Mouse (Mus musculus) adrenal gland, adult (tissue): ENCODE measurements around the gene Wdr76.
"Not testable (repeated sequence)": the region's sequence is repeated elsewhere in the genome, so short reads cannot be mapped to it uniquely, and the experiment has no call there.

Experiments
- DNase-seq, 2 experiments: peaks; one replicate each; pipeline ENCODE4 v3.0.0; 2022 to 2023; ENCODE audit warnings: low spot score in 1 of 2; ENCODE audit not compliant: inconsistent age in 2 of 2

Wdr76 gene

DNA sequence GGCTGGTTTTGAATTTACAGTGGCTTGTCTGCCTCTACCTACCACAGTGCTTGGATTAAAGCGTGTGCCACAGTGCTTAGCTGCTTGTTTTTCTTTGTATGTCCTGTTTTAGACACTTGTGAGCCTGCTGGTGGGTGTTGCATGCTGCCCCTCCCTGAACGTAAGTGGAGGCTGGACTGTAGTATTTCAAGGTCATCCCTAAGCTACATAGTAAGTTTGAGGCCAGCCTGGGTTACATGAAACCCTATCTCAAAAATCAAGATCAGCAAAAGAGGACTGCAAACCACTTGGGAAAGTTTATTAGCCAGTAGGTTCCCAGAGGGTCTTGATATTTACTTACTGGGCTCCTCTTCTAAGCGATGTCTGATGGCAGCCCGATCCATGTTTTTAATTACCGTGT is 11.6 kb downstream of the Wdr76 start:
- no peak for DNase-seq

DNA sequence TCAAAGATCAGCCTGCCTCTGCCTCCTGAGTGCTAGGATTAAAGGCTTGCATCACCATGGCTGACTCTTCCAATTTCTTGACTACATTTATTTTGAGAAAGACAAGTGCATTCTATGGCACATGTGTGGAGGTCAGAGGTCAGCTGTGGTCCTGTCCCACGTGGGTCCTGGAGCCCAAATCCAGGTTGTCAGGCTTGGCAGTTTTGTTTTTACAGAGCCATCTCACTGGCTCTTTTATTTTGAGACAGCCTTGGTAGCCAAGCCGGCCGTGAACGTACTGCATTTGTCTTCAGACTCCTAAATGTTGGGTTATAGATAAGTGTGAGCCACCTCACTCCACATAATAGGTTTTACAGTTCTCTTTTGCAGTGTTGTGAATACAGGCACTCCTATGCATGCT is 12.2 kb downstream of the Wdr76 start:
- DNase-seq: not testable (repeated sequence)

DNA sequence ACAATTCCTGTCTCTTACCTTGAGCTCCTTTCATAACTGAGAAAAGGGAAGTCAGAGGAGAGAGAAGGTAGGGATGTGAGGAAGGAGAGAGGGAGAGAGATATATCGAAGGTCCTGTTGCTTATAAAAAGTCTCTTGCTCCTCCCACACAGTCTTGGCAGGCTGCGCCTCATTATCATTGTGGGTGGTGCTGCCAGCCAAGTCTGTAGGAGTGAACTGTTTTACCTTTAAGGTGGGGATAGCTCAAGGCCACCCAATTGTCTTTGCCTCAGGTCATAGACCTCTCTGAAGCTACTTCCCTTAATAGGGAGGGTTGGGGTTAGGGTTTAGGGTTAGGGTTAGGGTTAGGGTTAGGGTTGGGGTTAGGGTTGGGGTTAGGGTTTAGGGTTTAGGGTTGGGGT is 15.5 kb downstream of the Wdr76 start:
- DNase-seq: no peak

DNA sequence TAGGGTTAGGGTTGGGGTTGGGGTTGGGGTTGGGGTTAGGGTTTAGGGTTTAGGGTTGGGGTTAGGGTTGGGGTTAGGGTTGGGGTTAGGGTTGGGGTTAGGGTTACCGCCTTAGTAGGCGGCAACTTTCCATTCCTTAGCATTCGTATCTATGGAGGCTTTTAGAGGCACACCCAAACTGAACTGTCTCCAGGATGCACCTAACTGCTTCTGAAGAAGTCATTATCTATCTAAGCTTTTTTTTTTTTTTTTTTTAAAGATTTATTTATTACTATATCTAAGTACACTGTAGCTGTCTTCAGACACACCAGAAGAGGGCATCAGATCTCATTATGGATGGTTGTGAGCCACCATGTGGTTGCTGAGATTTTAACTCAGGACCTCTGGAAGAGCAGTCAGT is 16.3 kb downstream of the Wdr76 start:
- not testable (repeated sequence) for DNase-seq

DNA sequence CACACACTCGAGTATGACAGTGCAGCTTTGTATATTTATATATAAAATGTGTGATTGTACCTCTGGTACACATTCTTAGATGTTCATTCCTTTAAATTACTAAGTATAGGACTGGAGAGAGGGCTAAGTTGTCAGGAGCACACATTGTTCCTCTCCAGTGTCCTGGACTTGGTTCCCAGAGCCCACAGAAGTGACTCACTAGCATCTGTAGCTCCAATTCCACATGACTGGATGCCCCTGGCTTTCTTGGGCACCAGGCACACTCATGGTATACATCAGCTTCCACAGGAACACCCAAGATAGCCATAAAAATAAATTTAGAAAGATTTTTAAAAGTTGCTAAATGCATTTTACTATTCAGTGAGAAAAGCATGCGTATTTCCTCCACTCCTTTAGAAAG is 18.5 kb downstream of the Wdr76 start:
- DNase-seq: no peak

DNA sequence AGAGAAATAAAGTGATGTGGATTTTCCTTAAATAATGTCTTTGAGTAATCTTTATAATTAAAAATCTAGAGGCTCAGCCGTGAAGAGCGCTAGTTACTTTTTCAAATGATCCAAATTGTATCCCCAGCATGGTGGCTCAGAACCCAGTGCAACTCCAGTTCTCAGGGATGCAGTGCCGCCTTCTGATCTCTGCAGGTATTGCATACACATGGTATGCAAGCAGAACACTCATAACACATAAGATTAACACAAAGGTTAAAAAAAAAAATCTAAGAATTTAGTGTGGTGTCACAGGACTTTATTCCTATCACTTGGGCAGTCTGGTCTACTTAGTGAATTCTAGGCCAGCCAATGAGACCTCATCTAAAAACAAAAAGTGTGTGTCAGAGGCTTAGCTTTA is 38.3 kb downstream of the Wdr76 start:
- no peak for DNase-seq

DNA sequence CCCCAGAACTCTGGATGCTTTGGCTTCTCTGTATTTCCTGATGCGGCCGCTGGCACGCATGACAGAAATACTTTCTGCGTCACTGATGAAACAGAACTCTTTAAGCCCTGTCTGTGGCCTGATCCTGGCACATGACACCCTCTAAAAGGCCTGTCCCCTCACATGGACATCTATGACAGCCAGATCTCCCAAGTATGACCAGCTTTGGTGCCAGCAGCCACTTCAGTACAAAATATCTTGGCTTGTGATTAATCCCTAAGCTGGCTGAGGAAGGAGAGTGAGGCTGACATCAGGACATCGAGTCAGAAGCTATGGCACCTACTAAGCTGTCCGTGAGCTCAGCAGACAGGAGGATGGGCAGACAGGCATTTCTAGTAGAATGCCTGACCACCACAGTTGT is 43.1 kb downstream of the Wdr76 start:
- no peak for DNase-seq

DNA sequence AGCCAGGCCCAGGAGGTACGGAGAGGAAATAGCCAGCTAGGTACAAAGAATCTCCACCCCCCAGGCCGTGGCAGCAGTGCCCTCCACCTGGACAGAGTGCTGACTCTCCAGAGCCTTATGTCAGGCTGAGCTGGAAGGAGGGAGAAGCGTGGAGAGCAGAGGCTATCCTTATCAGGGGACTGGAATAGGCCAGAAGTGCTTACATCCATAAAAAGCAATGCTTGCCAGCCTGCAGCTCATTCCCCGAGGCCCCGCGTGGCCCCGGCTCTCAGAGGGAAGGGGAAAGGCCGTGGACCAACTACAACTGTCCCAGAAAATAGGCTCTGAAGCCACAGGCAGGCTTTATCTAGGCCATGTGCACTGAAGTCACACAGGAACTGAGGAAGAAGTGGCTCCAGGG is 44.7 kb downstream of the Wdr76 start:
- DNase-seq: no peak

DNA sequence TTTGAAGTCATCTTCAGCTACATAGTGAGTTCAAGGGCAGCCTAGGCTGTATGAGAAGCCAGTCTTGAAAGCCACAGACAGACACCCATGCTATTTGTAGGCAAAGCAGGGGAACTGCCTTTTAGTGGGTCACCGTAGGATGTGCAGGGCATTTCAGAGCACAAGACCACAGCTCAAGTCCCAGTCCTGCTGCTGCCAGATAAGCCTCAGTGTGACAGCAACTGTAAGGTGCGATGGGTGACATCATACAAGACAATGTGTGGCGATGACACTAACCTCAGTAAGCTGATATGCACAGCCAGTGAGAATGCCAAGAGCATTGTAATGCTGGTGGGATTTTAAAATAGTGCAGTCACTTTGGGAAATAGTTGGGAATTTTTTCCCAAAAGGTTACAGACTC is 56.6 kb downstream of the Wdr76 start:
- DNase-seq: no peak

DNA sequence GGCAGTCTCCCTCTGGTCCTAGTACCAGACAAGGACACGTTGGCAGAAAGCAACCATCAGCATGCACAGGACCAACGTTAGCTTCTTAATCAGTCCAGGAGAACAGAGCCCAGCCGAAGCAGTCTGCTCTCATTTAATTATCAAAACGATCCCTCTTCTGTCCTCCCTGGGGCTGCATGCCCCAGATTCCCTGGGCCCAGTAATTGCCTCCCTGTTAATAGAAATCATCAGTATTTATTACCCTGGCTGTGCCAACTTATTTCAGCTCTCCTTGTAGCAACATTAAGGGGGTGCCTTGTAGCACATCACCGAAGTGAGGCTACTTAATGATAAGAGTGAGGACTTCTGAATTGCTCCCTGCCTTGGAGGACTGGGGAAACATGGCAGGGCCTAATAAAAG is 59.4 kb downstream of the Wdr76 start:
- no peak for DNase-seq

DNA sequence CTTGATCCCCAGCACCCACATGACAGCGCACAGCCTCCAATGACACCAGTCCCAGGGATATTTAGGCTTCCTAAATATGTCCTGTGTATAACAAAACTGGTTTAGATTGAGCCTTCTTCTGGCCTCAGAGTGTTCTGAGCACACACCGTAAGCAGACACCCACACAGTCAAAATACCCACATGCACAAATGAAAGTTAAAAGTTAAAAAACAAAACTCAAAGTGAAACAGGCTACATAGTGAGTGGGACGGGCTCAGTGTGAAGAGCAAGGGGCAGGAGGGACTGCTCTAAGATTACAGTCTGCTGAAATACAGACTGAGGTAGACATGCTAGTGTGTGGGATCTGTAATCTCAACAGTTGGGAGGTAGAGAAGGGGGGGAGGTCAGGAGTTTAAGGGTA is 63.5 kb downstream of the Wdr76 start:
- DNase-seq: no peak

DNA sequence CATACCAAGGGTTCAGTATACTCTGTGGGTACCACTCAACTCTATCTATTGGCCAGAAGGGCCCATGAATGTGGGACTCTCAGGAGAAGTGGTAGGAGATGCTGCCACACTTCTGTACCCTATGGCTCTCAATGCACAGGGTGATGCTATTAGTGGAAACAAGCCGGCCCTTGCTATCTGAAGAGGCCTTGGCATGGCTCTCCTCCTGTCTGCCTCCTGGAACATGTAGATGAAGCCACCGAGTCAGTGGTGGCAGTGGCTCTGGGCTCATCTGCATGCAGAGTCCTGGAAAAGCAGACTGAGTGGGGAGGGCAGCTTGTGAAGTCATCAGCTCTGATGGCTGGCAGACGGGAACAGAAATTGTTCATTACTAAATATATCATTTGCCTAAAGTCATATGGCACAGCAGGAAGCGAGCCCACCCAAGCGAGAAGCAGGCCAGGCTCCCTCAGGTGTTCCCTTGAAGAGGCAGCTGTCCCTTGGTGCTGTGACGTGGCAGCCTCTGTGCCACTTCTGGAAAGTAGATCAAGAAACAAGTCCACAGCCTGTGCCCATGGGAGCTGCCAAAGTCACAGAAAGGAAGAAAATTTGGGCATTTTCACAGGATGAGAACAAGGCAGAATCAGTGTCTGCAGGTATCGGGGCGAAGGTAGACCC is 64.6 kb downstream of the Wdr76 start:
- no peak for DNase-seq

DNA sequence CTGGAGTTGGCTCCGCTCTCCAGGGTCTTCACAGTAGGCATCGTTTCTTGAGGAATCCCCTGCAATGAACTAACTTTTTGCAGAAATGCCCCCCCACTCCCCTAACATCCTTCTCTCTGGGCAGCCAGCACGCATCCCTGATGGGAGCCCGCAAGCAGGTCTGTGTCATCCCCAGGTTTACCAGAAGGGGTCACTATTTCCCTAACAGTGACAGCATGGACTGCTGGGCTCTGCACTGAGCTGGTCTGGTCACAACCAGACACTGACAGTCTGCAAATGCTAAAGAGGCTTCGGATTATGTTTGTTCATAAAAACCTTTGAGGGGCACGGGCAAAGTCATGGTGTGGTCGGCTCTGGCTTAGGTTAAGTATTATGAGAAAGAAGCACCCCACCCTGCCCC is 65.3 kb downstream of the Wdr76 start:
- DNase-seq: peak; percentile 83 to 95

DNA sequence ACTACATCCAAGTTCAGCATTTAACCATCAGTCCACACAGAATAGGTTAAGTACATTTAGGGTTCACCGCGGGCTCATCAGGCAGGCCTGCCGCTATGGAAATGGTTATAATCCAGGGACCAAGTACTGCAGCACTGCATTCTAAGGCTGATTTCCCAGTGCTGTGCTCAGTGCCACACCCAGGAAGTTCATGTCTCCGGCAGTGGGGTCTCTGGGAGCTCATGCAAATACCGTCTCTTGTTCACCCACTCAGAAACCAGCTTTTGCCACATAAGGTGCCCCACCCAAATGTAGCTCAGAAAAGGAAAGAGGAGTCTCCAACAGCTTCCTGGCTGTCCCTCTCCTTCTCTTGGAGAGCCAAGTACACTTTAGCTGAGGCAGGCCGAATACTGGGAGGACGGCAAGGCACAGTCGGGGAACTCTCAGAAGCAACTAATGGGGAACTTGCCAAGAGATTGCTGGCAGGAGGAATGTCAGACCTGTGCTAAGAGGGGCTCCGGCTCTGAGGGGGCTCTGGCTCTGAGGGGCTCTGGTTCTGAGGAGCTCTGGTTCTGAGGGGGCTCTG is 67.6 kb downstream of the Wdr76 start:
- DNase-seq: no peak

DNA sequence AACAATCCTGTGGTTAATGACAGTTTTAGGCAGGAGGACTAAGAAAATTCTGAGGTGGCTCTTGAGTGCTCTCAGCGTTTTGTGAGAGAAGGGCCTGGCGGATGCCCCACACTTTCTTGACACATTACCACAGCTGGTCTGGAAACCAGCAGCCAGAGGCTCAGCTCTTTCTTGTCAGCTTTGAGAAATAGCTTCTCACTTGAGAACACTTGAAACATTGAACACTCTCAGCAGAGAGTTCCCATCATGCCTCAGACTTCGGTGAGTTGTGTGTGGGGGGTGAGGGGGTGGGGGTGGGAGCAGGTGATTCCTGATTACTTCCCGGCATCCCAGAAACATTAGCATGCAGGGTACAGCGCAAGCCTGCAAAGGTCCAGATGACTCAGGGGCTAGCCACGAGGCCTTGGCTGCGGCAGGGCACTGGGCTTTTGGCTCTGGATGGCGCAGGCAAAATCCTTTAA is 69.2 kb downstream of the Wdr76 start:
- peak; percentile 77 to 88 for DNase-seq

DNA sequence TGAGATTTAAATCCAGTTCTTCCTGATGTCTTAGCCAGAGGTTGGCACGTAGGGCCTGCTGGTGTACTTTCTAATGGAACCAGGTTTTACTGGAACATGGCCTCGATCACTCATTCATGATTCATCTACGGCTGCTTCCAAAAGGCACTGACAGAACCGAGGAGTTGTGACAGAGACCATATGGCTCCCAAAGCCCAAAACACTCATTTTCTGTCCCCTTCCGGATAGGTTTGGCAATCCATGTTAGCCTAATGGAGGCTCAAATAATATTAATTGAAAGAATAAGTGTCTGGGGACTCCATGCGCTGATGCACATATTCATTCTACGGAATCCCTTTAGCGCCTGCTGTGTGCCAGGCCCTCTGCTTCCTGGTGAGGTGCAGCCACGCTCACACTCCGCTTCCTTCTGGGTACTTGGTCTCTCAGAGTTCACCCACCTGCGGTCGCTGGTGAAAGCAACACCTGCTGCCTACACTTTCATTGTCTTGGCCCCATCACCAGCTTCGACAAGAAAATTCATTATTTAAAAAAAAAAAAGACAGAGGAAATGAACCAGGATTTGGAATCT is 76.4 kb downstream of the Wdr76 start:
- peak in 1 of 2 experiments; percentile 72 for DNase-seq

DNA sequence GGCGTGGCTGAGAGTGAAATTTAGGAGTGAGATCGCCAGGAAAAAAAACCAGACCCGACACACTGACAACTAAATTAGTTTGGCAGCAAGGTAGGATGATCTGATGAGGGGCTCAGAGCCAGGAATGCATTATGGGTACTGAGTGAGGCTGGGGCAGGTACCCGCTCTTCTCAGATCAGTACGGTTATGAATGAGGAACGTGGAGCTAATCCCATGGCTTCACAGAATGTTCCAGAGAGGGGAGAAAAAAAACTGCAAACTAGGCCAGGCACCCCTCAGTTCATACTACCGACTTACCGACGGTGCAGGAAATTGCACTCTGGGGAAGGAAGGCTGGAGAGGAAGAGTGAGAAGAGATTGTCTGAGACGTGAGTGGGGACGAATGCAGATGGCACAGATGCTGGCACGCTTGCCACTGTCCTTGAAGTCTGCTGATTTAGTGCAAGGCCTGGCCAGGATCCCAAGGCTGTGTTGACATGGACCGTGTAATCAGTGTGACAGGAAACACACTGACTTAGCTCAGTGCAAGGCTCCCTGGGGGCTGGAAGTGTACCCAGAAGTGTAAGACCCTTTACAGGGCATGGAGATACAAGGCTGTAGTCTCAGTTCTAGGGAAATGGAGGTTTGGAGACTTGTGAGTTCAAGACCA is 77.1 kb downstream of the Wdr76 start:
- DNase-seq: peak; percentile 89 to 96

DNA sequence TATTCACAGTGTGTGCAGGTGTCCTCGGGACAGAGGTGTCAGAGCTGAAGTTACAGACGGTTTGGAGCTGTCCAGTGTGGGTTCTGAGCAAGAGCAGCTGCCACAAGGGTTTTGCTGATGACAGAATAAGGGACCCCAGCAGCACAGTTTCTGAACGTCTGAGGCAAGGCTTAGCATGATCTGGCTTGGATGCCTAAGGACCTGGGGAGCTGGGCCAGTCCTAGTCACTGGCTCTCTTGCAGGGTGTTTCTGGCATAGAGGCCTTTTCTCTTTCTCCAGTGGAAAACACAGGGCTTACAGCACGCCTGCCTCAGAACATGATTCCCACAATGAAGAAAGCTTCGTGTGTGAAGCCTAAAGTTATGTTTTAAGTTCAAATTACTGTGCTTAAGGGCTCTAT is 78.2 kb downstream of the Wdr76 start:
- no peak for DNase-seq

DNA sequence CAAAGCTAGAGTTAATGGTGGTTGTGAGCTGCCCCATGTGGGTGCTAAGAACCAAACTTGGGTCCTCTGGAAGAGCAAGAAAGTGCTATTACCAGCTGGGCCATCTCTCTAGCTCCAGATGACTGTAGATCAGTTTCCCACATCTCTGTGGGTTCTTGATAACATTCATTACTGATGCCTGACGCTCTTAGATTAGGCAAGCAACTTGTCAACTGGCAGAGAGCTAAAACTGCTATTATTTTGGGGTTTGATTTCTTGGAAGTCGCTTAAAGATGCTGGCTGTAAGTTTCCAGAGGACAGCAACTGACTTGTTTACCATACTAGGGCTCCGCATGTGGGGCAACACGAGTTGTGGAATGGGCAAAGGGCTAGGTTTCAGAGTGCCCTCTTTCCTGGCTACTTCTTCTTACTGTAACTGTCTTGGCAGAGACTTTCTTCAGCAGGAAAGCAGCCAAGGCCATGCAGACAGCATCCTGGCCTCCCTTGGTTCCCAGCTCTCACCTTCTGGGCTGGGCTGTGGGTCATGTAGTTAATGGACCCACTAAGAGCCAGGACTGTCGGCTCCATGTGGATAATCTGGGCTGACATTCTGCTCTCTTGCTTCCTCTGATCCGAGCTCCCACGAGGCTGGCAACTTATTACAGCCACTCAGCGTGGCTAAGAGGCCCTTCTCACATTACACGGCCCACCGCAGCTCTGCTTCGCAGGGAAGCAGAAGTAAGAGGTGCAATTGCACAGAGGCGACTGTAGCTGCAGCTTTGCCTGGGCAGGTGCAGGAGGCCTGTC is 81.2 kb downstream of the Wdr76 start:
- DNase-seq: no peak

DNA sequence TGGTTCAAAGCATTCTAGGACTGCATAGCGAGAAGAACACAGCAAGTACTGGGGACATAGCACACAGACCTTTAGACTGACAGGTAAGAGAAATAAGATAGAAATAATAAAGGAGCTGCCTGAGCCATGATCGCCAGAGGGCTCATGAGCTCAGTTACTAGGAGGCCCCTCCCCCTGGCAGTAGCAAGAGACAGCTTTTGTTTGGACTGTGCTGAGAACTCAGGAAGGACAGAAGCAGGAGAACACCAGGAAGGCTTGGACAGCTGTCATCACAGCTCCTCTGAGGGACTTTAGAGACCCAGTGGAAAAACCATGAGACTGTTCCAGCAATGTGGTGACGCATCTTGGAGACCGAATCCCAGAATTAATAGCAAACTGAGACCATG is 81.8 kb downstream of the Wdr76 start:
- no peak for DNase-seq

DNA sequence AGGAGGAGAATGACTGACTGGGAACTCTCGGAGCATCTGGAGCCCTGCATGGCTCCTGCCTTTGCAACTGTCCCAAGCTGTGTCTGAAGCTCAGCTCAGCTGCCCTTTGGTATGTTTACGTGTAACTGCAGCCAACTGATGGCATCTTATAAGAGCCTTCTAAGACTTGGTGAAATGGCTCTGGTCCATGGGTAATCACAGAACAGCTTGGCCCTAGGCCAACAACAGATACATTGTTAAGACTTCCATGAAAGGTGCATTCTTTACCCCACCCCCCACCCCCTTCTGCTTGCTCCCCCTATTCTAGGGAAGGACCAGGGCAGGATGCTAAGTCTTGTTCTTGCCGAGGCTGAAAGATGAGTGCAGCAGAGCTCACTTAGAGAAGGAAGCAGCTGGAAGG is 87.6 kb downstream of the Wdr76 start:
- no peak for DNase-seq
